Mouse (Mus musculus) heart, embryonic 15.5 days (tissue): Measurements from ENCODE around the gene Ubxn11. TPM values are rescaled to one million over a fixed set of nuclear protein-coding genes. Genes with fewer than 3 reads are reported as not detected.
A peak's percentile ranks its signal among the peaks of the same experiment; 100 is the strongest.

Source experiments
- ATAC-seq: fragments of 200-750 bp; cut with Nextera tagmentation; replicated peaks from 2 replicates; pipeline ENCODE4 v1.8.0; 2017; ENCODE audit warnings: low read depth, moderate TSS enrichment; ENCODE audit not compliant: insufficient number of reproducible peaks, insufficient read depth, low FRiP score
- H3K27ac ChIP-seq: fragments of 300-500 bp; sonication (generic); 2 replicates; pipeline ENCODE4 v1.5.1; 2015; ENCODE audit warnings: mild to moderate bottlenecking, inconsistent platforms
- H3K27me3 ChIP-seq: fragments of 300-500 bp; sonication (generic); 2 replicates; pipeline ENCODE4 v1.6.1; 2015; ENCODE audit warnings: inconsistent platforms
- H3K36me3 ChIP-seq: fragments of 300-500 bp; sonication (generic); 2 replicates; pipeline ENCODE4 v1.6.1; 2015; ENCODE audit warnings: mild to moderate bottlenecking, inconsistent platforms
- H3K4me1 ChIP-seq: fragments of 300-500 bp; sonication (generic); replicated peaks from 2 replicates; pipeline ENCODE4 v1.6.1; 2015; ENCODE audit warnings: inconsistent platforms
- H3K4me2 ChIP-seq: fragments of 300-500 bp; sonication (generic); 2 replicates; pipeline ENCODE4 v1.6.1; 2015; ENCODE audit warnings: inconsistent platforms, mild to moderate bottlenecking, moderate library complexity
- H3K4me3 ChIP-seq: fragments of 300-500 bp; sonication (generic); 2 replicates; pipeline ENCODE4 v1.5.1; 2015; ENCODE audit warnings: mild to moderate bottlenecking, inconsistent platforms
- H3K9ac ChIP-seq: fragments of 300-500 bp; sonication (generic); 2 replicates; pipeline ENCODE4 v1.6.1; 2015; ENCODE audit warnings: mild to moderate bottlenecking, inconsistent platforms
- H3K9me3 ChIP-seq: fragments of 300-500 bp; sonication (generic); replicated peaks from 2 replicates; pipeline ENCODE4 v1.6.1; 2016; ENCODE audit warnings: inconsistent platforms
- WGBS: fragments of 180-500 bp; shearing (Covaris S2); methylation state at CpG from one replicate; pipeline ENCODE4 v1.1.7; 2015; ENCODE audit warnings: mixed read lengths; 5-methylcytosine and 5-hydroxymethylcytosine counted together
- polyA plus RNA-seq: library from polyadenylated mRNA; unstranded; fragments of >200 nt; fragmentation: Nextera tagmentation; extraction: Ambion mirVana; gene quantifications from 2 replicates; pipeline ENCODE4 v1.2.1, GENCODE M21; 2015

Ubxn11 gene
- polyA plus RNA-seq, 1 experiment from 2014 or later, result 1.8 TPM

GRCm38 (mm10) chr4:134067833-134068544, 34.4 kb upstream of the Ubxn11 start:
- no peaks in the 10 kb centered on the region for H3K9me3 ChIP-seq
- no peak overlapping the region for H3K4me2 ChIP-seq
- H3K36me3 ChIP-seq, result no peaks in the 10 kb centered on the region
- no peak overlapping the region for H3K4me3 ChIP-seq
- H3K9ac ChIP-seq, result no peak overlapping the region
- 0 out of 2 replicates have a peak, but pooled peaks cover 5% of the 10 kb centered on the region for H3K4me1 ChIP-seq
- H3K27ac ChIP-seq, result no peak overlapping the region
- H3K27me3 ChIP-seq, result peaks cover 26% of the 10 kb centered on the region
- WGBS, result 72% methylated on average over 7 of the region's 7 CpGs
- no peak for ATAC-seq

- H3K4me1 ChIP-seq, result 0 out of 2 replicates have a peak, but pooled peaks cover 5% of the 10 kb centered on the region
- ATAC-seq, result no peak
- H3K36me3 ChIP-seq, result no peaks in the 10 kb centered on the region
- H3K4me2 ChIP-seq, result no peak overlapping the region
- no peak overlapping the region for H3K4me3 ChIP-seq
- peaks cover 27% of the 10 kb centered on the region for H3K27me3 ChIP-seq
- WGBS, result 73% methylated on average over 4 of the region's 4 CpGs
- H3K27ac ChIP-seq, result no peak overlapping the region
- H3K9me3 ChIP-seq, result no peaks in the 10 kb centered on the region
- no peak overlapping the region for H3K9ac ChIP-seq
Measured at GRCm38 (mm10) chr4:134068793-134069580, 33.4 kb upstream of the Ubxn11 start.

GRCm38 (mm10) chr4:134078694-134079093, 23.7 kb upstream of the Ubxn11 start:
- 0 out of 2 replicates have a peak, but pooled peaks have one; percentile 30 for ATAC-seq

GRCm38 (mm10) chr4:134080674-134081073, 21.7 kb upstream of the Ubxn11 start:
- Histone ChIP-seq H3K9ac (no peak overlapping the region), H3K27ac (no peak overlapping the region), H3K4me2 (no peak overlapping the region), H3K27me3 (peaks cover 34% of the 10 kb centered on the region), H3K4me1 (peaks cover 13% of the 10 kb centered on the region), H3K36me3 (no peaks in the 10 kb centered on the region), H3K9me3 (no peaks in the 10 kb centered on the region), H3K4me3 (no peak overlapping the region)
- WGBS, result 82% methylated on average over 4 of the region's 4 CpGs
- no peak for ATAC-seq

More at GRCm38 (mm10) chr4:134078694-134079093, 23.7 kb upstream of the Ubxn11 start:
- no peak overlapping the region for H3K27ac ChIP-seq
- H3K4me3 ChIP-seq, result no peak overlapping the region
- WGBS, result 25% methylated on average over 3 of the region's 3 CpGs
- H3K36me3 ChIP-seq, result no peaks in the 10 kb centered on the region
- no peak overlapping the region; the same call in 1 of the 2 replicates for H3K9ac ChIP-seq
- H3K4me2 ChIP-seq, result no peak overlapping the region
- H3K4me1 ChIP-seq, result peaks cover 13% of the 10 kb centered on the region
- peaks cover 36% of the 10 kb centered on the region for H3K27me3 ChIP-seq
- no peaks in the 10 kb centered on the region for H3K9me3 ChIP-seq

- peak; percentile 73 for ATAC-seq
- H3K27me3 ChIP-seq, result peaks cover 34% of the 10 kb centered on the region
- no peak overlapping the region for H3K9ac ChIP-seq
- peaks cover 13% of the 10 kb centered on the region for H3K4me1 ChIP-seq
- peak overlapping the region; percentile 50 for H3K4me3 ChIP-seq
- no peaks in the 10 kb centered on the region for H3K9me3 ChIP-seq
- H3K36me3 ChIP-seq, result no peaks in the 10 kb centered on the region
- peak overlapping the region; percentile 81 for H3K4me2 ChIP-seq
- no peak overlapping the region for H3K27ac ChIP-seq
- WGBS, result under 1% methylated on average over 41 of the region's 41 CpGs
Measured at GRCm38 (mm10) chr4:134081730-134082386, 20.5 kb upstream of the Ubxn11 start.

GRCm38 (mm10) chr4:134082460-134082859, 19.9 kb upstream of the Ubxn11 start:
- no peak for ATAC-seq
- Histone ChIP-seq H3K9ac (no peak overlapping the region), H3K4me3 (peak overlapping the region; percentile 50), H3K27ac (no peak overlapping the region), H3K36me3 (no peaks in the 10 kb centered on the region), H3K27me3 (peaks cover 34% of the 10 kb centered on the region), H3K4me1 (peaks cover 13% of the 10 kb centered on the region), H3K9me3 (no peaks in the 10 kb centered on the region), H3K4me2 (peak overlapping the region; percentile 81)
- WGBS, result 15% methylated on average over 7 of the region's 7 CpGs

- peaks cover 11% of the 10 kb centered on the region for H3K4me1 ChIP-seq
- peaks cover 33% of the 10 kb centered on the region for H3K27me3 ChIP-seq
- no peak overlapping the region for H3K4me2 ChIP-seq
- no peak overlapping the region for H3K4me3 ChIP-seq
- no peak overlapping the region for H3K27ac ChIP-seq
- no peak for ATAC-seq
- H3K9me3 ChIP-seq, result no peaks in the 10 kb centered on the region
- no peak overlapping the region for H3K9ac ChIP-seq
- H3K36me3 ChIP-seq, result no peaks in the 10 kb centered on the region
- WGBS, result 86% methylated on average over 4 of the region's 4 CpGs
Measured at GRCm38 (mm10) chr4:134084999-134085398, 17.4 kb upstream of the Ubxn11 start.

GRCm38 (mm10) chr4:134087412-134087811, 15.0 kb upstream of the Ubxn11 start:
- no peak overlapping the region for H3K4me3 ChIP-seq
- no peak overlapping the region for H3K27ac ChIP-seq
- H3K9me3 ChIP-seq, result no peaks in the 10 kb centered on the region
- 27% methylated on average over 7 of the region's 7 CpGs for WGBS
- H3K4me1 ChIP-seq, result no peaks in the 10 kb centered on the region
- no peak overlapping the region for H3K9ac ChIP-seq
- H3K27me3 ChIP-seq, result peaks cover 9% of the 10 kb centered on the region
- no peak for ATAC-seq
- H3K4me2 ChIP-seq, result peak overlapping the region; percentile 23; the same call in 1 of the 2 replicates
- H3K36me3 ChIP-seq, result no peaks in the 10 kb centered on the region

- ATAC-seq, result no peak
- H3K27ac ChIP-seq, result no peak overlapping the region
- no peak overlapping the region for H3K4me2 ChIP-seq
- 69% methylated on average over 9 of the region's 9 CpGs for WGBS
- H3K36me3 ChIP-seq, result no peaks in the 10 kb centered on the region
- no peak overlapping the region for H3K4me3 ChIP-seq
- H3K4me1 ChIP-seq, result no peaks in the 10 kb centered on the region
- H3K9ac ChIP-seq, result no peak overlapping the region
- no peaks in the 10 kb centered on the region for H3K27me3 ChIP-seq
- H3K9me3 ChIP-seq, result no peaks in the 10 kb centered on the region
Measured at GRCm38 (mm10) chr4:134089029-134089428, 13.3 kb upstream of the Ubxn11 start.

GRCm38 (mm10) chr4:134090521-134091224, 11.7 kb upstream of the Ubxn11 start:
- H3K4me3 ChIP-seq, result no peak overlapping the region
- H3K27ac ChIP-seq, result no peak overlapping the region
- no peaks in the 10 kb centered on the region for H3K27me3 ChIP-seq
- H3K4me1 ChIP-seq, result no peaks in the 10 kb centered on the region
- no peaks in the 10 kb centered on the region for H3K36me3 ChIP-seq
- ATAC-seq, result no peak
- H3K9ac ChIP-seq, result no peak overlapping the region
- WGBS, result 56% methylated on average over 16 of the region's 16 CpGs
- no peak overlapping the region for H3K4me2 ChIP-seq
- no peaks in the 10 kb centered on the region for H3K9me3 ChIP-seq

- Histone ChIP-seq H3K4me1 (no peaks in the 10 kb centered on the region), H3K4me3 (no peak overlapping the region), H3K36me3 (no peaks in the 10 kb centered on the region), H3K27ac (no peak overlapping the region), H3K9me3 (no peaks in the 10 kb centered on the region), H3K27me3 (no peaks in the 10 kb centered on the region), H3K4me2 (no peak overlapping the region), H3K9ac (no peak overlapping the region)
- WGBS, result 78% methylated on average over 6 of the region's 6 CpGs
- ATAC-seq, result no peak
Measured at GRCm38 (mm10) chr4:134091225-134091529, 11.2 kb upstream of the Ubxn11 start.
